Mouse (Mus musculus) bone marrow, adult 2 months (tissue): ENCODE results near the gene Vmn1r211.
"Not testable (repeated sequence)": the region's sequence is repeated elsewhere in the genome, so short reads cannot be mapped to it uniquely, and the experiment has no call there.

Experiments
- CTCF ChIP-seq: fragments of 200-500 bp; IDR thresholded peaks from 2 replicates; pipeline ENCODE4 v1.5.1; 2011; ENCODE audit warnings: low read length, control low read depth; ENCODE audit not compliant: control insufficient read depth, insufficient read depth
- POLR2A ChIP-seq: fragments of 200-500 bp; IDR thresholded peaks from 2 replicates; pipeline ENCODE4 v1.6.1; 2011; ENCODE audit warnings: low read depth, mild to moderate bottlenecking, control low read depth, low read length, borderline replicate concordance; ENCODE audit not compliant: control insufficient read depth

DNA sequence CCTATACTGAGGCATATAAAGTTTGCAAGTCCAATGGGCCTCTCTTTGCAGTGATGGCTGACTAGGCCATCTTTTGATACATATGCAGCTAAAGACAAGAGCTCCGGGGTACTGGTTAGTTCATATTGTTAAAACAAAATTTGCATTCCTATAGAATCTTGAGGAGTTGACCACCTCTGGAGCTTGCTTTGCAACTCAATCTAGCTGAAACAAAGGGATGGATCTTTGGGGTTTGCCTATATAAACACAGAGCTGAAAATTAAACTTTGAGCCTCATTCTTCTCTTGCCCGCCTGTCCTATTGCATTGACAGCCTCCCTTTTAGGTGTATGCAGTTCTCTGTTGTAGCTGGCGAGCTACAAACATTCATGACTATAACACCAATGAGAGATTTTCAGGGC is 13.1 kb downstream of the Vmn1r211 start:
- not testable (repeated sequence) for TF ChIP-seq CTCF, POLR2A
